Mouse (Mus musculus) bone marrow, adult 2 months (tissue): ENCODE data around the gene Ceacam18.

Experiments used
- CTCF ChIP-seq: fragments of 200-500 bp; IDR thresholded peaks from 2 replicates; pipeline ENCODE4 v1.5.1; 2011; ENCODE audit warnings: low read length, control low read depth; ENCODE audit not compliant: control insufficient read depth, insufficient read depth
- POLR2A ChIP-seq: fragments of 200-500 bp; IDR thresholded peaks from 2 replicates; pipeline ENCODE4 v1.6.1; 2011; ENCODE audit warnings: low read depth, mild to moderate bottlenecking, control low read depth, low read length, borderline replicate concordance; ENCODE audit not compliant: control insufficient read depth

DNA sequence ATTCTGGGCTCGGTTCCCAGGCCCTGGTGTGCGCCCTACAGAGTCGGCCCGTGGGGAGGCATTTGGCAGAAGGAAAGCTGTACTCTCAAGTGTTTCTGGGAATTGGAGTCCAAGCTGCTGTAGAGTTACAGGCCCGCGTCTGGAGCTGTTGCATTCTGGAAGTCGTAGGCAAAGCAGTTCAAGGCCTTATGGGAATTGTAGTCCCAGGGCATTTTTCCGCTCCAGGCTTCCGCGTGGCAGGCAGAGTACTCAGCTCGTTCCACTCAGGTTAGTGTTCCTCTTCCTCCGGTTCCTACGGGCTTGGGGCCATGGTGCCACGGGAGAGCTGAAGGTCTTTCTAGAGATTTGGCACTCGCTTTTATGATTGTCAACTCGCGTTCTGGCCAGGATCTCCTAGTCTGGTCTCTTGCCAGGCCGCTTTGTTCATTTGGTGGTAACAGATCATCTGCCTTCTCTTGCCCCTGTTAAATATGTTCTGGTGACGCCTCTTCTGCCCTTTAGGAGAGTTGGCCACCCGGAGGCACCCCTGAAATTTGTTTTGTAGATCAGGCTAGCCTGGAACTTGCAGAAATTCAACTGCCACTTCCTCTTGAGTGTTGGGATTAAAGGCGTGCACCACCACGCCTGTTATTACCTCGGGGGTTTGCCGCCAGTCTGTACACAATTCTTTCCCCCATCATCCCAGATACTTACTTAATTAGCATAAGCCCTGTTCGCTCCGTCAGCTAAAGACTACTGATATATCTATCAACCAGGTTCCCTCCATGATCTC is 37.5 kb downstream of the Ceacam18 start, which contains the start of gene Ctu1:
- no peak for TF ChIP-seq CTCF
- peak; percentile 51; the same call in 1 of the 2 replicates for TF ChIP-seq POLR2A
